In the genomic region with DNA sequence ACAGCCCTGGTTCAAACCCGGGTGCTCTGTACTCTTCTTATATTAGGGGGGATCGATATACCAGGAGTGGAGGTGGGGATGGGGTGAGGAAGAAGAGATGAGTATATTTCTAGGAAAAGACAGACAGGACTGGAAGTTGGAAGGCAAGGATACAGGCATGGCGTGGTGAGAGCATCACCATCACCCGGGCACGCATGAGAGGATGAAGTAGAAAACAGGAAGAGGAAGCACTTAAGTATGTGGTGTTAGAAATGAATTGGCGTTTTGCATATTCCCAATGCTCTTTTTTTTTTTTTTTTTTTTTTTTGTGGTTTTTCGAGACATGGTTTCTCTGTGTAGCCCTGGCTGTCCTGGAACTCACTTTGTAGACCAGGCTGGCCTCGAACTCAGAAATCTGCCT, we compare ENCODE assay signal across 18 mouse cellular contexts.
"Had no signal": no experiment of that assay in that cellular context is flagged by ENCODE, and none has a peak within 500 bp of the region (broad histone marks: within the 10 kb centered on the region; RNA-seq: fewer than 3 reads in every experiment).

No protein-coding gene starts in this region.

- H3K36me3 ChIP-seq: kidney, embryonic 15.5 days; liver, embryonic 13.5 days; midbrain, embryonic 10.5 days; neural tube, embryonic 13.5 days; stomach, embryonic 15.5 days had no signal

- H3K27me3 ChIP-seq: kidney, embryonic 15.5 days; liver, embryonic 13.5 days; megakaryocyte, embryonic 14.5 days; neural tube, embryonic 13.5 days; stomach, embryonic 15.5 days had no signal

- H3K4me1 ChIP-seq: kidney, embryonic 15.5 days; liver, embryonic 13.5 days; megakaryocyte, embryonic 14.5 days; midbrain, embryonic 10.5 days; stomach, embryonic 15.5 days had no signal

- H3K4me2 ChIP-seq: kidney, embryonic 15.5 days; liver, embryonic 13.5 days; neural tube, embryonic 13.5 days; stomach, embryonic 15.5 days had no signal

- H3K9me3 ChIP-seq: kidney, embryonic 15.5 days; liver, embryonic 13.5 days; midbrain, embryonic 10.5 days; neural tube, embryonic 13.5 days; stomach, embryonic 15.5 days had no signal

- H3K27ac ChIP-seq: kidney, embryonic 15.5 days; liver, embryonic 13.5 days; midbrain, embryonic 10.5 days; neural tube, embryonic 13.5 days; stomach, embryonic 15.5 days had no signal

- ATAC-seq: intestine, postnatal 0 days had no signal

- DNase-seq: kidney, adult 2 months; kidney, postnatal 10 days; kidney, postnatal 4 days; liver, embryonic 13.5 days; lung, adult 2 months; lung, postnatal 14 days; lung, postnatal 4 days; midbrain, embryonic 14.5 days; thymus, adult 18-20 months; thymus, postnatal 14 days; thymus, postnatal 4 days had no signal

- H3K9ac ChIP-seq: kidney, embryonic 15.5 days; liver, embryonic 13.5 days; neural tube, embryonic 13.5 days; stomach, embryonic 15.5 days had no signal

- H3K4me3 ChIP-seq: kidney, embryonic 15.5 days; liver, embryonic 13.5 days; megakaryocyte, embryonic 14.5 days; midbrain, embryonic 10.5 days; myocyte; neural tube, embryonic 13.5 days; stomach, embryonic 15.5 days had no signal
